Comparison of ENCODE assay signal across 11 mouse cellular contexts in the genomic region with DNA sequence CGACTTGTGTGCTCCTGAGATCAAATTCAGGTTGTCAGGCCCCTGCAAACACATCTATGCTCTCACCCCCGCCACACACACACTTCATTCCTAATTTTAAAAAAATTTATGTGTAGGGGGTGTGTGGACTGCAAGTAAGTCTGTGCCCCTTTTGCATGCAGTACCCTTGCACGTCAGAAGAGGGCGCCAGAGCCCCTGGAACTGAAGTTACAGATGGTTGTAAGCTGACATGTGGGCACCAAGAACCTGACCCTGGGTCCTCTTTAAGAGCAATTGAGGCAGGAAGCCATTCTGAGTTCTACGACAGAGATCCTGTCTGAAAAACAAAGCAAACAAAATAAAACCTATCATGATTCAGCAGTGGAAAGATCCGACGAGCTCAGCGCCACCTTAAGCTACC. TPM values are rescaled to one million over a fixed set of nuclear protein-coding genes. Genes with fewer than 3 reads are reported as not detected.
DNase-seq lines count a peak whose midpoint lies in the region; ATAC-seq and TF ChIP-seq lines count a peak whose summit lies in the region.
"Had no signal": no experiment of that assay in that cellular context is flagged by ENCODE, and none has a peak within 500 bp of the region (broad histone marks: within the 10 kb centered on the region; RNA-seq: fewer than 3 reads in every experiment).

No protein-coding gene starts in this region.

- H3K4me1 ChIP-seq in forebrain, embryonic 11.5 days (replicated peaks; ENCODE audit: control insufficient read depth, insufficient read depth, low read length), result no peaks in the 10 kb centered on the region
- no peaks in the 10 kb centered on the region for H3K4me1 ChIP-seq in forebrain, embryonic 14.5 days (ENCODE audit: control insufficient read depth, insufficient read depth, low read length)
- H3K4me1 ChIP-seq in testis, adult 2 months (ENCODE audit: control insufficient read depth, insufficient read depth, low read length), result peaks cover 5% of the 10 kb centered on the region
- 0 out of 2 replicates have a peak, but pooled peaks cover 3% of the 10 kb centered on the region for H3K4me1 ChIP-seq in neural tube, embryonic 15.5 days

- TF ChIP-seq CTCF in testis, adult 2 months (IDR thresholded peaks at IDR 0.05; ENCODE audit: control insufficient read depth, insufficient read depth, insufficient replicate concordance, low read depth, low read length), result peak; percentile 91; the same call in 1 of the 2 replicates

- no peak overlapping the region for H3K4me3 ChIP-seq in forebrain, embryonic 11.5 days (ENCODE audit: low read depth, low read length)
- H3K4me3 ChIP-seq in forebrain, embryonic 14.5 days (ENCODE audit: low read depth, low read length), result no peak overlapping the region
- H3K4me3 ChIP-seq in testis, adult 2 months (ENCODE audit: control insufficient read depth, low read depth, low read length), result peak overlapping the region; percentile 15; the same call in 1 of the 2 replicates
- no peak overlapping the region for H3K4me3 ChIP-seq in neural tube, embryonic 15.5 days (replicated peaks)
- H3K4me3 ChIP-seq: midbrain, embryonic 10.5 days had no signal

- TF ChIP-seq POLR2A in testis, adult 2 months (IDR thresholded peaks at IDR 0.05; ENCODE audit: control insufficient read depth, low read depth, low read length), result no peak

- H3K27me3 ChIP-seq in forebrain, embryonic 11.5 days (ENCODE audit: control insufficient read depth, insufficient read depth, low read length), result no peaks in the 10 kb centered on the region
- H3K27me3 ChIP-seq in forebrain, embryonic 14.5 days (replicated peaks; ENCODE audit: control insufficient read depth, insufficient read depth, low read length), result no peaks in the 10 kb centered on the region
- H3K27me3 ChIP-seq in testis, adult 2 months (ENCODE audit: control insufficient read depth, insufficient read depth, low read length), result no peaks in the 10 kb centered on the region
- H3K27me3 ChIP-seq in neural tube, embryonic 15.5 days (replicated peaks), result no peaks in the 10 kb centered on the region

- no peak overlapping the region for H3K4me2 ChIP-seq in forebrain, embryonic 11.5 days (ENCODE audit: low read depth, low read length, severe bottlenecking)
- H3K4me2 ChIP-seq in forebrain, embryonic 14.5 days (ENCODE audit: low read length), result no peak overlapping the region
- no peak overlapping the region for H3K4me2 ChIP-seq in neural tube, embryonic 15.5 days

- H3K9me3 ChIP-seq in forebrain, embryonic 11.5 days (ENCODE audit: control insufficient read depth, low read length), result no peaks in the 10 kb centered on the region; the same call in 1 of the 2 replicates
- H3K9me3 ChIP-seq in forebrain, embryonic 14.5 days (replicated peaks; ENCODE audit: control insufficient read depth, low read length), result no peaks in the 10 kb centered on the region
- H3K9me3 ChIP-seq in neural tube, embryonic 15.5 days (replicated peaks), result no peaks in the 10 kb centered on the region

- WGBS in forebrain, embryonic 11.5 days, result 79% methylated on average over 8 of the region's 8 CpGs
- 82% methylated on average over 8 of the region's 8 CpGs for WGBS in forebrain, embryonic 14.5 days
- 80% methylated on average over 8 of the region's 8 CpGs for WGBS in neural tube, embryonic 15.5 days

- no peak for ATAC-seq in forebrain, embryonic 11.5 days (replicated peaks; ENCODE audit: low FRiP score)
- ATAC-seq in forebrain, embryonic 14.5 days, result no peak
- no peak for ATAC-seq in neural tube, embryonic 15.5 days (ENCODE audit: low FRiP score)

- H3K36me3 ChIP-seq in forebrain, embryonic 11.5 days (ENCODE audit: control insufficient read depth, insufficient read depth, low read length), result peaks cover 2% of the 10 kb centered on the region; the same call in 1 of the 2 replicates
- peaks cover 8% of the 10 kb centered on the region for H3K36me3 ChIP-seq in forebrain, embryonic 14.5 days (ENCODE audit: control insufficient read depth, insufficient read depth, low read length)
- H3K36me3 ChIP-seq in testis, adult 2 months (ENCODE audit: control insufficient read depth, insufficient read depth, low read length), result no peaks in the 10 kb centered on the region; the same call in 1 of the 2 replicates
- peaks cover 12% of the 10 kb centered on the region for H3K36me3 ChIP-seq in neural tube, embryonic 15.5 days

- no peak overlapping the region for H3K27ac ChIP-seq in forebrain, embryonic 11.5 days (ENCODE audit: low read depth, low read length)
- no peak overlapping the region for H3K27ac ChIP-seq in forebrain, embryonic 14.5 days (ENCODE audit: low read depth, low read length)
- no peak overlapping the region for H3K27ac ChIP-seq in testis, adult 2 months (ENCODE audit: control insufficient read depth, insufficient read depth, low read depth, low read length)
- no peak overlapping the region for H3K27ac ChIP-seq in neural tube, embryonic 15.5 days (replicated peaks)
- H3K27ac ChIP-seq: midbrain, embryonic 10.5 days had no signal

- no peak overlapping the region for H3K9ac ChIP-seq in forebrain, embryonic 11.5 days (ENCODE audit: low read length)
- H3K9ac ChIP-seq in forebrain, embryonic 14.5 days (ENCODE audit: low read length), result no peak overlapping the region
- H3K9ac ChIP-seq in neural tube, embryonic 15.5 days (replicated peaks), result no peak overlapping the region

- peak; percentile 64 for DNase-seq in forebrain, embryonic 11.5 days (ENCODE audit: low spot score)
- DNase-seq in forebrain, embryonic 14.5 days (ENCODE audit: low spot score), result no peak
- peak; percentile 21 for DNase-seq in lung, postnatal 10 days
- no peak for DNase-seq in lung, postnatal 25 days (ENCODE audit: low spot score)
- DNase-seq in WW6 (ENCODE audit: low read depth, low spot score), result peak; percentile 43
- DNase-seq in urinary bladder, postnatal 4 days (ENCODE audit: low spot score in 2 of 2), result no peak
- DNase-seq: heart, postnatal 36 days; left cerebral cortex, postnatal 4 days had no signal

RNA-seq across cellular contexts. Expression of a gene that starts 14.6 kb away (rescaled TPM):
- polyA plus RNA-seq in forebrain, embryonic 11.5 days (2014; fragmentation: Nextera tagmentation; extraction: Ambion mirVana), result not detected in 2 replicates
- polyA plus RNA-seq in forebrain, embryonic 14.5 days (2014; fragmentation: Nextera tagmentation; extraction: Ambion mirVana), result not detected in 2 replicates
- 1.4 and 3.1 TPM in 2 replicates for polyA plus RNA-seq in testis, adult 2 months (2012; rRNA removed)
- 25.6 TPM in 1 of 2 replicates, not detected in the other for polyA plus RNA-seq in neural tube, embryonic 15.5 days (2015; fragmentation: Nextera tagmentation; extraction: Ambion mirVana)
- polyA plus RNA-seq: midbrain, embryonic 10.5 days had no signal

RNA-seq across cellular contexts. Expression of a gene that starts 33.0 kb away (rescaled TPM):
- polyA plus RNA-seq in forebrain, embryonic 11.5 days (2014; fragmentation: Nextera tagmentation; extraction: Ambion mirVana), result 21.8 and 25.0 TPM in 2 replicates
- 26.1 and 32.9 TPM in 2 replicates for polyA plus RNA-seq in forebrain, embryonic 14.5 days (2014; fragmentation: Nextera tagmentation; extraction: Ambion mirVana)
- 4.1 and 4.4 TPM in 2 replicates for polyA plus RNA-seq in testis, adult 2 months (2012; rRNA removed)
- polyA plus RNA-seq in neural tube, embryonic 15.5 days (2015; fragmentation: Nextera tagmentation; extraction: Ambion mirVana), result 26.9 TPM in 2 replicates

RNA-seq across cellular contexts. Expression of a gene that starts 46.1 kb away (rescaled TPM):
- polyA plus RNA-seq in forebrain, embryonic 11.5 days (2014; fragmentation: Nextera tagmentation; extraction: Ambion mirVana), result 0.11 and 0.27 TPM in 2 replicates
- polyA plus RNA-seq in forebrain, embryonic 14.5 days (2014; fragmentation: Nextera tagmentation; extraction: Ambion mirVana), result 0.20 and 0.22 TPM in 2 replicates
- 6.5 and 18.8 TPM in 2 replicates for polyA plus RNA-seq in testis, adult 2 months (2012; rRNA removed)
- 0.93 and 1.5 TPM in 2 replicates for polyA plus RNA-seq in neural tube, embryonic 15.5 days (2015; fragmentation: Nextera tagmentation; extraction: Ambion mirVana)

Comparison
In these comparisons a context has a peak if more than half of its experiments do, and no peak if none do; other contexts are left out.
1. DNase-seq: peak in forebrain, embryonic 11.5 days (single experiment), lung, postnatal 10 days (single experiment) and WW6 (single experiment); none in forebrain, embryonic 14.5 days (single experiment), lung, postnatal 25 days (single experiment) and urinary bladder, postnatal 4 days (0 of 2).